Mouse (Mus musculus) frontal cortex, postnatal 14 days (tissue): ENCODE results near the gene Vmn2r90.
A peak's percentile ranks its signal among the peaks of the same experiment; 100 is the strongest.
"Not testable (repeated sequence)": the region's sequence is repeated elsewhere in the genome, so short reads cannot be mapped to it uniquely, and the experiment has no call there.

Experiments used
- DNase-seq, 2 experiments: peaks; one replicate each; pipeline ENCODE4 v3.0.0; 2022; ENCODE audit warnings: low spot score in 2 of 2

Gene Vmn2r90

DNA sequence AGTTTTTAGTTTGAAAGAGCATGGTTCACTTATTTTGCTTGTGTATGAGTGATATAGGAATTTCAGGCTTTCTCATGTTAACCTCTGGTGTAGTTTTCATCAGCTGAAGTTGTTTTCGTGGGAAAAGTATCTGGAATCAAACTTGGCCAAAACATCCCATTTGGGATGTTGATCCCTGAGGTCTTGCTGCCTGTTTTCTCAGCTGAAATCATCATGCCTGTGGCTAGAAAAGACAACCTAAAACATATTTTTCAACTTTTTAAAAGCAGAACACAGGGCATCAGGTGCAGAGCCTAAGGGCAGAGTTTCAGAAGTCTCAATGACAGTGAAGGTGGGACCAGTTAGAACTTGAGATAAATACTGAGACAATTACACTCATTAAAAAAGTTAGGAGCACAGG is at the start of gene Vmn2r90:
Vmn2r90 (plus strand) TSS at position 301 of the 400 bp plus-strand sequence.
- no peak for DNase-seq

DNA sequence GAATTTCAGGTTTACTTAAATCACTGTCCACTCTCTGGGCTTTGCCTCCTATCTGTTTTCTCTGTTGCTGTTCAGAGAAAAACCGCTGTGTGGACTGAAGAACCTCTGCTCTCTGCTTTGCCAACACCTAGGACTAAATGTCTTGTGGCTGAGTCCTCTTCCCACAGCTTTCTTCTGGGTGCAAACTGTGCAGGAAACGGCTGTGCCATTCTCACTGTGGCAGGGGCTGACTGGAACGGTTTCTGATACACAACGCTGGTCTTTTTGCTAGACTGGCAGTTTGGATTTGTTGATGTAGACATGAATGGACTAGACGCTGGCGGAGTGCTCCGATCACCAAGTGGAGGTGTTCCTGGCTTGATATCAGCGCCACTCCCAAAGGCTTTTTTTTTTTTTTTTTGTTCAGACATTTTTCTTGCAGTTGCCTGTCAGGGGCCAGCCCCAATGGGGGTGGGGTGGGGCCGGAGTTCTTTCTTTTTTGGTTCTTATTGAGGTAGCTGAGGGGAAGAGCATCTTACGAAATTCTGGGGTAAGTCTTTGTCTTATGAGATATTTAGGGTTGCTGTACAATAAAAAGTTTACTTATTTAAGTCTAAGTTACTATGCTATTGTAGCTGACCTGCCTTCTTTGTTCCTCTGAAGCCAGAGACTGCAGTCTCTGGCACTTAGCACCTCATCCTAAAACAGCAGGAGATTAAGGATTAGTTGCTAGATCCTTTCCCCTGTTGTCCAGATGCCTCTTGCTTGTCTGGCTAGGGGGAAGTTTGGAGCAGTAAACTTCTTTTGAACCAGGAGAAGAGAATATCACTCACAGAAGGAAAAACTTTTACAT is 48.3 kb upstream of the Vmn2r90 start:
- no peak for DNase-seq

DNA sequence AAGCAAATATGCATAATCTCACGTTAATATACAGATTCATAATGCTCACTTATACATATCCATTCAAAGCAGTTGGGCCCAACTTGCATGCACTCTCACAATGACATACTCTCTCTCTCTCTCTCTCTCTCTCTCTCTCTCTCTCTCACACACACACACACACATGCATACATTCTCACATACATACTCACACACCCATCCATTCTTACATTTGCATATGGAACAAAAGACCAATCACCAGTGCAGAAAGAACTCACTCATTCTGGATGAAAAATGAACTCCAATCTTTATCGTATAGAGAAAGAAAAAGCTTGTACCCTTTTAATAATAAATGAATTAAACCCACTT is 47.7 kb upstream of the Vmn2r90 start:
- no peak for DNase-seq

DNA sequence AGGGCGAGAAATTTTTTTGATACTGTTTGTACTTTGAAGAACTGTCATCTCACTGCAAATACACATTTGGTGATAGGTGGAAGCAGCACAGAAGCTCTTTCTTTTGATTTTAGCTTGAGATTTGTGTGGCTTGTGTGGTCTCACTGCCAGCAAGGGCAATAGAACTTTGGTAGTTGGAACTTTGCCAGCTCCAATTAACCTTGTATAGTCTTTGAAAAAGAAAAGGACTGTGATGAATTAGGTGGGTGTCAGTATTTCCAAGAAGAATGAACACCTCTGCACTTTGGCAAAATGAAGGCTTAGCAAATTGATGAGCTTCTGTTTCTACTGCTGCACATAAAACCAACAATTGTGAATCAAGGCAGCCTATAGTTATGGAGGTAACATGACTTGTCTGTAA is 24.8 kb upstream of the Vmn2r90 start:
- DNase-seq, result no peak

DNA sequence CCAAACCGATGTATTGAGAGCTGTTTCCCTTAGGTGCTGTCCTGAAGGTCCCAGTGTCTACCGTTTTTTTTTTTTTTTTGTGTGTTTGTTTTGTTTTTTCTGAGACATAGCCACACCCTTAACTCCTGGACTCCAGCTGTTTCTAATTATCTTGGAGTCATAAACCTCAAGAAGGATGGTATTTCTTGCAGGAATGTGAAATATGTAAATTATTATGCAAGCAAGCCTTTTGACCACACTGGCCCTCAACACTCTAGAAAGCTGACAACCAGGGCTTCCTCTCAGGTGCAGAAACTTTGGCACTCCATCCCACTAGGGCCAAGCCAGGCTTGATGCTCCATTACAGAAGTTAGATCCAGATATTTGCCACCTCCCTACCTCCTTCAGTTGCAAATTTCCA is 12.9 kb upstream of the Vmn2r90 start:
- no peak for DNase-seq

DNA sequence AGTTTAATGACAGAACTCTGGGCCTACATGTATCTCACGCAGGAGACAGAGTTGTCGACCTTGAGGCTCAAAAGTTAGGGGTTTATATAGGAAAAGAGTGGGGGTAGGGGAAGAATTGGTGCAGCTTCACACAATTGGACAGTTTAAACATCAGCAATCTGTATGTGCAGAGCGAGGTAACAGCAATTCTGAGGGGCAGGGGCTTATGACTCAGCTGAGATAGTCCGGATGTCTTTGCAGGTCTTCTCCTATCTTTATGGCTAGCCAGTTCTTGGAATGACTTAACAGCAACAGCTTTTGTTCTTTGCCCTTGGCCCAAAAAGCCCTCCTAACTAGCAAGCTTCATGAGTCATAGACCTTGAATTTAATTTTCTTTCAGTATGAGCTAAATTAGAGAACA is 28.8 kb downstream of the Vmn2r90 start:
- not testable (repeated sequence) for DNase-seq

DNA sequence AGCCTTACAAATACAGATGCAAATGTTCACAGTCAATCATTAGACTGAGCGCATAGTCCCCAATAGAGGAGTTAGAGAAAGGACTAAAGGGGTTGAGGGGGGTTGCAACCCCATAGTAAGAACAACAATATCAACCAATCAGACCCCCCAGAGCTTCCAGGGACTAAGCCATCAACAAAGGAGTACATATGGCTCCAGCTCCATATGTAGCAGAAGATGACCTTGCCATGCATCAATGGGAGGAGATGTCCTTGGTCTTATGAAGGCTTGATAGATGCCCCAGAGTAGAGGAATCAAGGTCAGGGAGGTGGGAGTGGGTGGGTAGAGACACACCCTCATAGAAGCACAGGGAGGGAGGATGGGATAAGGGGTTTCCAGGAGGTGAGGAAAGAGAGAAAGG is 35.1 kb downstream of the Vmn2r90 start:
- no peak for DNase-seq

DNA sequence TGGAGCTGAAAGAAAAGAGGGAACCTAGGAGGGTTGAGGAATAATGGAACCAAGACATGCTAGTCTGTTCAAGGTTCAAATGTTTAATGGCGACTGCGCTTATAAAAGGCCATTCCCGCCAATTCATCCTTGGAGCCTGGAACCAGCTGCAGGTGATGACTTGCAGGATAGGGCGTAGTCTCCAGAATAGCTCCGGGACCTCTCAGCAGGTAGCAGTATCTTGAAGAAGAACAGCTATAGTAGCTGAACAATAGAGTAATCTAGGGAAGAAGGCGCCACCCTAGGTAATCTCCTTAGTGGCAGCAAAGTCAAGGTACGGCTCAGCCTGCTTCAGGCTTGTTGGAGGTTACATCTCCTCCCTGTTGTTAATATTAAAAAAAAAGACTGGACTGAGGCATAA is 35.8 kb downstream of the Vmn2r90 start:
- DNase-seq, result not testable (repeated sequence)

DNA sequence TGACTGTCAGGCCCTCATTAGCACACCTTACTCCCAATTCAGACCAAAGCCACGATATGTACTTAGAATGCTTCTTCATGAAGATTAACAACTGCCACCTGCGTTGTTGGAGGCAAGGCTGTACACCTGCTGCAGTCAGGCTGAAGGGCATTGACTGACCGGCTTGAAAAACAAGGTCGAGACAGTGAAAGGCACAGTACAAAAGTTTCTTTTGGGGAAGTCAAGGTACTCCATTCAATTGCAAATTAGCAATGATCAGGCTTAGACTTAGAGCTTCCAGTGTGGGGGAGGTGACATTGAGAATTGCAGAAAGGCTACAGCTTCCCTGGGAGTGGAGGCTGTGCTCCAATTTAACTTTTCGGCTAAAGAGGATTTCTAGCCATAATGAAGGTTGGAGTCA is 36.4 kb downstream of the Vmn2r90 start:
- DNase-seq, result not testable (repeated sequence)

DNA sequence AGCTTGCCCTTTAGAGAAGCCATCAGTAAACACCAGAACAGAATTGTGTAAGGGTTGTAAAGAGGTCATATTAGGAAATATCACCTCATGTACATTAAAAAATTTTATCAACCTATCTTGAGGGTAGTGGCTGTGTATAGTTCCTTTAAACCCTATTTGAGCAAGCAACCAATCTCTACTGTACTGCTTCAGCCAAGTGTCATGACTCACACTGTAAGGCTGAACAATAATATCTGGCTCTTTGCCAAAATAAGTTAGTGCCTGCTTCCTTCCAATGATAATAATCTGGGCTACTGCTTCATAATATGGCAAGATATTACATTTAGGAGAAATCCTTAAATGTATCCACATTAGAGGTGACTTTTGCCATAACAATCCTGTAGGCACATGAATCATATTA is 38.0 kb downstream of the Vmn2r90 start:
- DNase-seq, result not testable (repeated sequence)

DNA sequence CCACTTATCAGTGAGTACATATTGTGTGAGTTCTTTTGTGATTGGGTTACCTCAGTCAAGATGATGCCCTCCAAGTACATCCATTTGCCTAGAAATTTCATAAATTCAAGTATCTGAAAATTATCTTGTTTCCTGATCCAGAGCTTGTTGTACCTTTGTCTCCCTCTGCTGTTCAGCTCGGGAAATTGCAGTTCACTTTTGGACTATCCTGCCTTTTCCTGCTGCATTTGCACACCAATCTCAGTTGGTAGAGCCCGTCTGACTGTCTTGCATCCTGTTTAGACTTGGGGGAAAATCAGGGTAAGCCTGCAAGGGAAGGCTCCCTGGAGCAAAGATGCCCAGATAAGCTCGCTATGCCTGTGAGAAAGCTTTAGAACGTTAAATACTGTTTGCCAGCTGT is 45.8 kb downstream of the Vmn2r90 start:
- peak; percentile 10 to 55 for DNase-seq

DNA sequence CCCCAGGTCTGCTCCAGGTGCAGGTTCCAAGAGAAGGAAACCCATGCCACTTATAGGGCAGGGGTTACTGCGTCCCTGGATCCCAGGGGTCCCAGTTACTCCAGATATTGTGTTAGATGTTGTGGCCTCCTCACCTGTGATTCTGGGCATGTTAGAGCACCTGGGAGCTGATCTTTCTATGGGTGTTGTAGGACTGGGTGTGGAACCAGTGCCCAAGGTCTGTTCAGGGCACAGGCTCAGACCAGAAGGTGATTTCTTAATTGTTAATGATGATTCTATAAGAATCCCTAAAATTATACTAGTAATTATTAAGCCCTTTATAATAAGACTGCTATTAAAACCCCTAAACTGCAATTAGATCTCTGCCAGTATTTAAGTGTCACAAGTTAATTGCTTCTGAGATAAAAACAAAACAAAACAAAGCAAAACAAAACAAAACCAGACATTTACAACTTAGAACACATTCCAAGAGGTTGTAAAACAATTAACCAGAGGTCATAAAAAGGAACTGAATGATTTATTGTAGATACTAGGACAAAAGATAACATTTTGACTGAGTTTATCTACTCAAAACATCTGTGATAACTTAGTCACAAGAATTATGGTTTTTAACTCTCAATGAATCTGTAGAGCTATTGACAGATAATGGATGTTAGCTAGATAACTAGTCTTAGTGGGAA is 59.2 kb downstream of the Vmn2r90 start:
- no peak for DNase-seq

DNA sequence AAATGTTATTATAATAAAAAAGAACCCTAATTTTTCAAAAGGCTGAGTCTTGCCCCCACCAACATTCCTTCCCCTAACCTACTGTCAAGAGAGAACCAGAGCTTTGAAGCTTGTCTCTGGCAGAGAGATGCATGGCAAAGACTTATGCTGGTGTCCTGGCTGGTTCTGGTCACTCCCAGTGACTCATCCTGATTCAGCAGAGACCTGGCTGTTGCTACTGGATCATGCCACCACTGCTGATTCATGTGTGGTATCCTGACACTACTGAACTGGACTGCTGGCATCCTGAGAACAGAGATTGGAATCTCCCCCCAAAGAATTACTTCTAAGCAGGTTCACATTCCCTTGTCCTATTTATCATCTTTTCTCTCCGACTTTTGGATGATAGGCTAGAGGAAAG is 60.7 kb downstream of the Vmn2r90 start:
- no peak for DNase-seq

DNA sequence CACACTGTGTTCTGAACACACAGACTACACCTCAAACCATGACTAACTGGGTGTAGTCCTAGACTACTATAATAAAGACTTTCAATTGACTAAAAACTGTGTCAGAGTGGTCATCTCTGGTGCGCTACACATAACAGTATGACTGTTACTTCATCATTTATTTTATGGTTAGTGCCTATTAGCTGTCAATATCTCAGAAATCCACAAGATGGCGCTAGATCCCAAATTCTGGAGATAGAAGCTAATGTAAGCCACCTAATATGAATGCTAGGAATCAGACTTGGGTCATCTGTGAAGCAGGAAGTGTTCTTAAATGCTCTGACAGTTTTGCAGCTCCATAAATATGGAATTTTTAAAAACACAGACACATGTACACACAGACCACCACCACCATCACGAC is 62.9 kb downstream of the Vmn2r90 start:
- DNase-seq, result no peak
